Mouse (Mus musculus) CH12.LX (cell line): ENCODE results near the gene Blcap. TPM values are rescaled to one million over a fixed set of nuclear protein-coding genes. Genes with fewer than 3 reads are reported as not detected.

ENCODE experiments used
- DNase-seq: peaks from one replicate; pipeline ENCODE4 v3.0.0-alpha.2; 2013; ENCODE audit errors: extremely low read depth
- H3K27ac ChIP-seq: 2 replicates; pipeline ENCODE4 v1.5.1; 2012; ENCODE audit warnings: low read depth, mild to moderate bottlenecking, control low read depth, moderate library complexity; ENCODE audit not compliant: insufficient read depth
- H3K27me3 ChIP-seq: replicated peaks from 2 replicates; pipeline ENCODE3; 2012; ENCODE audit warnings: inconsistent platforms
- H3K36me3 ChIP-seq, 2 experiments: replicated peaks in 1 of 2; 2 replicates each; pipeline versions ENCODE3 to v1.6.1; 2012; ENCODE audit warnings: inconsistent platforms in 1 of 2, low read length in 1 of 2, mild to moderate bottlenecking in 1 of 2, mixed read lengths in 1 of 2, moderate library complexity in 1 of 2; ENCODE audit not compliant: control insufficient read depth in 1 of 2, insufficient read depth in 1 of 2
- H3K4me1 ChIP-seq, 2 experiments: 2 replicates each; pipeline ENCODE4 v1.6.1; 2012; ENCODE audit warnings: inconsistent platforms in 1 of 2, moderate library complexity in 1 of 2; ENCODE audit not compliant: insufficient read depth in 2 of 2, control insufficient read depth in 1 of 2
- H3K4me2 ChIP-seq: 2 replicates; pipeline ENCODE4 v1.6.1; 2012; ENCODE audit warnings: low read depth, mild to moderate bottlenecking, control low read depth; ENCODE audit not compliant: poor library complexity, insufficient read depth, severe bottlenecking
- H3K4me3 ChIP-seq, 3 experiments: fragments of 150-350 bp in 1 of 3; sonication (generic) in 1 of 3; replicated peaks in 1 of 3; 2 replicates each; pipeline versions ENCODE3 to v1.5.1; 2011 to 2012; ENCODE audit warnings: low read depth in 2 of 3, low read length in 2 of 3, mild to moderate bottlenecking in 2 of 3, moderate library complexity in 2 of 3, control low read depth in 1 of 3, improper control_type of control experiment in 1 of 3, inconsistent platforms in 1 of 3, mixed read lengths in 1 of 3; ENCODE audit not compliant: poor library complexity in 1 of 3
- H3K79me2 ChIP-seq: replicated peaks from 2 replicates; pipeline ENCODE4 v1.6.1; 2012; ENCODE audit warnings: mild to moderate bottlenecking, moderate library complexity; ENCODE audit not compliant: control insufficient read depth, poor library complexity, insufficient read depth, severe bottlenecking; ENCODE audit errors: extremely low read depth
- H3K9ac ChIP-seq: 2 replicates; pipeline ENCODE4 v1.6.1; 2012; ENCODE audit warnings: low read depth, mild to moderate bottlenecking, control low read depth, moderate library complexity; ENCODE audit not compliant: insufficient read depth
- H3K9me3 ChIP-seq: replicated peaks from 2 replicates; pipeline ENCODE3; 2012; ENCODE audit warnings: low read length, inconsistent platforms, mixed read lengths
- CTCF ChIP-seq, 2 experiments: IDR thresholded peaks in 1 of 2; conservative IDR thresholded peaks in 1 of 2; 2 replicates each; pipeline ENCODE4 v1.5.1; 2011 to 2012; ENCODE audit warnings: low read depth in 2 of 2, low read length in 2 of 2, improper control_type of control experiment in 1 of 2, inconsistent platforms in 1 of 2, mild to moderate bottlenecking in 1 of 2, moderate library complexity in 1 of 2
- E2F4 ChIP-seq: IDR thresholded peaks from 2 replicates; pipeline ENCODE4 v1.6.1; 2011; ENCODE audit warnings: low read depth, low read length, improper control_type of control experiment; ENCODE audit not compliant: insufficient replicate concordance
- ETS1 ChIP-seq: conservative IDR thresholded peaks from 2 replicates; pipeline ENCODE4 v1.6.1; 2012; ENCODE audit warnings: low read depth, mild to moderate bottlenecking, inconsistent platforms, low read length, improper control_type of control experiment, moderate library complexity
- HCFC1 ChIP-seq: IDR thresholded peaks from 2 replicates; pipeline ENCODE4 v1.6.1; 2012; ENCODE audit warnings: low read depth, mild to moderate bottlenecking, inconsistent platforms, low read length, improper control_type of control experiment
- IRF4 ChIP-seq: IDR thresholded peaks from 2 replicates; pipeline ENCODE4 v1.6.1; 2014; ENCODE audit warnings: low read depth, mild to moderate bottlenecking, inconsistent platforms, low read length, improper control_type of control experiment
- JUN ChIP-seq: IDR thresholded peaks from 2 replicates; pipeline ENCODE4 v1.6.1; 2011; ENCODE audit warnings: low read depth, mild to moderate bottlenecking, low read length, improper control_type of control experiment, moderate library complexity; ENCODE audit not compliant: insufficient read depth
- MAFK ChIP-seq: IDR thresholded peaks from 2 replicates; pipeline ENCODE4 v1.6.1; 2011; ENCODE audit warnings: low read length, improper control_type of control experiment; ENCODE audit not compliant: insufficient replicate concordance
- MAX ChIP-seq: IDR thresholded peaks from 2 replicates; pipeline ENCODE4 v1.6.1; 2011; ENCODE audit warnings: low read length, improper control_type of control experiment
- MEF2A ChIP-seq: IDR thresholded peaks from 2 replicates; pipeline ENCODE4 v1.6.1; 2014; ENCODE audit warnings: low read depth, mild to moderate bottlenecking, inconsistent platforms, low read length, improper control_type of control experiment, borderline replicate concordance
- MXI1 ChIP-seq: IDR thresholded peaks from 2 replicates; pipeline ENCODE4 v1.6.1; 2011; ENCODE audit warnings: mild to moderate bottlenecking, low read depth, low read length, improper control_type of control experiment
- MYC ChIP-seq: IDR thresholded peaks from 2 replicates; pipeline ENCODE4 v1.6.1; 2011; ENCODE audit warnings: low read depth, mild to moderate bottlenecking, improper control_type of control experiment, low read length
- PAX5 ChIP-seq: IDR thresholded peaks from 2 replicates; pipeline ENCODE4 v1.6.1; 2012; ENCODE audit warnings: low read length, inconsistent platforms, mixed read lengths
- RAD21 ChIP-seq: IDR thresholded peaks from 2 replicates; pipeline ENCODE4 v1.6.1; 2011; ENCODE audit warnings: low read depth, mild to moderate bottlenecking, low read length, improper control_type of control experiment, moderate library complexity
- RCOR1 ChIP-seq: conservative IDR thresholded peaks from 2 replicates; pipeline ENCODE4 v1.6.1; 2012; ENCODE audit warnings: low read depth, mild to moderate bottlenecking, inconsistent platforms, low read length, improper control_type of control experiment
- SIN3A ChIP-seq: IDR thresholded peaks from 2 replicates; pipeline ENCODE4 v1.6.1; 2012; ENCODE audit warnings: low read length, improper control_type of control experiment, inconsistent platforms
- SMC3 ChIP-seq: IDR thresholded peaks from 2 replicates; pipeline ENCODE4 v1.6.1; 2011; ENCODE audit warnings: low read depth, low read length, improper control_type of control experiment
- TBP ChIP-seq: conservative IDR thresholded peaks from 2 replicates; pipeline ENCODE4 v1.6.1; 2011; ENCODE audit warnings: low read depth, low read length, improper control_type of control experiment
- TCF12 ChIP-seq: IDR thresholded peaks from 2 replicates; pipeline ENCODE4 v1.6.1; 2014; ENCODE audit warnings: low read depth, mild to moderate bottlenecking, inconsistent platforms, low read length, improper control_type of control experiment
- UBTF ChIP-seq: IDR thresholded peaks from 2 replicates; pipeline ENCODE4 v1.6.1; 2012; ENCODE audit warnings: low read depth, mild to moderate bottlenecking, inconsistent platforms, low read length, improper control_type of control experiment, moderate library complexity
- USF1 ChIP-seq: IDR thresholded peaks from 2 replicates; pipeline ENCODE4 v1.6.1; 2014; ENCODE audit warnings: low read depth, mild to moderate bottlenecking, inconsistent platforms, low read length, improper control_type of control experiment
- ZC3H11A ChIP-seq: IDR thresholded peaks from 2 replicates; pipeline ENCODE4 v1.6.1; 2012; ENCODE audit warnings: low read depth, mild to moderate bottlenecking, inconsistent platforms, low read length, improper control_type of control experiment
- ZKSCAN1 ChIP-seq: IDR thresholded peaks from 2 replicates; pipeline ENCODE4 v1.6.1; 2012; ENCODE audit warnings: low read depth, inconsistent platforms, low read length, improper control_type of control experiment, borderline replicate concordance
- ZNF384 ChIP-seq: IDR thresholded peaks from 2 replicates; pipeline ENCODE4 v1.6.1; 2012; ENCODE audit warnings: low read depth, low read length, improper control_type of control experiment, inconsistent platforms
- dilution Hi-C: fragments of 300-500 bp; cut with MboI; formaldehyde crosslinking; loops from 2 replicates; pipeline ENCODE4 v1.14.3; 2020; ENCODE audit warnings: low sequenced_read_pairs; ENCODE audit not compliant: extremely low pct_unique_long_range_greater_than_20kb, extremely low pct_ligation_motif_present
- in situ Hi-C: fragments of 300-500 bp; cut with MboI; formaldehyde crosslinking; loops from 3 replicates; pipeline ENCODE4 v1.14.3; 2019; ENCODE audit warnings: low sequenced_read_pairs, low pct_ligation_motif_present, low pct_unique_long_range_greater_than_20kb, mixed read lengths
- polyA plus RNA-seq: library from polyadenylated mRNA; unstranded; fragments of >175 nt; gene quantifications from 2 replicates; pipeline ENCODE4 v1.2.1, GENCODE M21; 2012; ENCODE audit warnings: low read depth; ENCODE audit not compliant: insufficient read length
- total RNA-seq, 2 experiments: library from RNA; depleted of rRNA; stranded (reverse); fragments of 300-350 nt in 1 of 2; fragments of >200 nt in 1 of 2; gene quantifications; 2 replicates each; pipeline ENCODE4 v1.2.3; 2012 to 2014

The Blcap gene
- total and polyA plus RNA-seq, 3 experiments: 14.0 to 18.9 (median 16.0) TPM

DNA sequence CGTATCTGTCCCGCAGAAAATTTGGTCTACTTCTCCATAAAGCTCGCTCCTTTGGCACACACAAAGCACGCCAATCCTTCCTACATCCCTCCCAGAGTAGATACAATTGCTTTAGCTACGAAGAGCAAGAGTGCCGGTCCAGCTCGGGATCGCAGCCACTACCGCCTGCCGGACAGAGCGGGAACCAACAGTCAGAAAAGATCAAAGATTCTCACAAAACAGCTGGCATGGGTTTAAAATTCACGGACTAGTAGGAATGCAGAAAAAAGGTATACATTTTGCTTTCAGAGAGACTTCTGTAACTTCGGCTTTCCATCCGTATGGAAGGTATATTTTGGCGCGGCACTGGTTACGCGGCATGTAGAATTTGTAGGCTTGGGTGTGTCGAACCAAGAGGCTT lies 11.6 kb downstream of the Blcap start:
- Histone ChIP-seq H3K9me3 (peaks cover 17% of the 10 kb centered on the region), H3K79me2 (peaks cover 10% of the 10 kb centered on the region), H3K4me3 (no peak overlapping the region), H3K27ac (no peak overlapping the region), H3K4me1 (peaks cover 0 to 23% of the 10 kb centered on the region in 2 experiments; a peak in 2 of 4 replicates), H3K9ac (no peak overlapping the region), H3K4me2 (no peak overlapping the region), H3K27me3 (no peaks in the 10 kb centered on the region), H3K36me3 (peaks cover 15 to 69% of the 10 kb centered on the region in 2 experiments)
- in situ Hi-C loops (loop anchor here (25.0 kb wide), 1 partner anchor 422 kb away; the partner anchor contains the start of gene Samhd1), dilution Hi-C loops (no loop called here)
- TF ChIP-seq USF1: no peak
- TF ChIP-seq CTCF (conservative IDR thresholded peaks at IDR 0.05 in 1 of 2, IDR thresholded peaks at IDR 0.05 in 1 of 2; ENCODE audit: low read depth in 2 of 2, low read length in 2 of 2): no peak
- TF ChIP-seq E2F4: no peak
- no peak for TF ChIP-seq ZKSCAN1
- TF ChIP-seq PAX5: no peak
- no peak for TF ChIP-seq SIN3A
- TF ChIP-seq MXI1: no peak
- TF ChIP-seq RAD21: no peak
- no peak for TF ChIP-seq HCFC1
- no peak for TF ChIP-seq MAFK
- no peak for TF ChIP-seq SMC3
- TF ChIP-seq MEF2A: no peak
- no peak for TF ChIP-seq JUN
- no peak for TF ChIP-seq ETS1
- TF ChIP-seq MYC: no peak
- no peak for TF ChIP-seq IRF4
- TF ChIP-seq UBTF: no peak
- TF ChIP-seq TBP: no peak
- no peak for TF ChIP-seq ZNF384
- no peak for DNase-seq

DNA sequence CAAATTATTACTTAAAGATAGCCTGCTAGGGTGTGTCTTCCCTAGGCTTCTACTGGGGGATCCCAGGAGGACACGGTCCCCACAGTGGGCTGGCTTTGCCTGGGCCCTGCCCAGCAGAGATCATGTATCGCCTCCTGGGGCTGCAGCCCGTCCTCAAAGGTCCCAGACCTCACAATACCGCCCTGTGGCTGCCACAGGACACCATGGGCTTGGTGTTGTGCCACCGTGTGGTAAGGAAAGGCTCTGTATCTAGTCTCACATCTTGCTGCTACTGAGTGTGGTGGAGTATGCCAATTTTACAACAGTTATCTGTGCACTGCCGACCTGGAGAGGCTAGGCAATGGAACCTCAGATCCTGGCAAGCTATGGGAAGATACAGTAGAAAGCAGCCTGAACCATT lies 12.6 kb downstream of the Blcap start:
- Histone ChIP-seq H3K9ac (no peak overlapping the region), H3K4me1 (peaks cover 0 to 15% of the 10 kb centered on the region in 2 experiments; a peak in 2 of 4 replicates), H3K27ac (no peak overlapping the region), H3K9me3 (peaks cover 17% of the 10 kb centered on the region), H3K4me3 (no peak overlapping the region), H3K4me2 (no peak overlapping the region), H3K27me3 (no peaks in the 10 kb centered on the region), H3K36me3 (peaks cover 15 to 72% of the 10 kb centered on the region in 2 experiments), H3K79me2 (peaks cover 9% of the 10 kb centered on the region)
- DNase-seq: no peak
- dilution Hi-C loops (no loop called here), in situ Hi-C loops (loop anchor here (25.0 kb wide), 1 partner anchor 421 kb away; the partner anchor contains the start of gene Samhd1)
- TF ChIP-seq MAX: no peak
- TF ChIP-seq ZC3H11A: no peak
- no peak for TF ChIP-seq ETS1
- TF ChIP-seq PAX5: no peak
- TF ChIP-seq MAFK: no peak
- TF ChIP-seq TCF12: no peak
- no peak for TF ChIP-seq RCOR1
